Mouse (Mus musculus) liver, embryonic 11.5 days (tissue): ENCODE data around the gene Spryd3. TPM values are rescaled to one million over a fixed set of nuclear protein-coding genes. Genes with fewer than 3 reads are reported as not detected.

Experiments used
- ATAC-seq: fragments of 200-750 bp; cut with Nextera tagmentation; replicated peaks from 2 replicates; pipeline ENCODE4 v1.8.0; 2017; ENCODE audit warnings: moderate number of reproducible peaks, mild to moderate bottlenecking, moderate TSS enrichment, moderate library complexity; ENCODE audit not compliant: low FRiP score
- DNase-seq: peaks from one replicate; pipeline ENCODE4 v3.0.0-alpha.2; 2017; ENCODE audit warnings: low spot score
- H3K27ac ChIP-seq: fragments of 300-500 bp; sonication (generic); 2 replicates; pipeline ENCODE4 v1.5.1; 2014; ENCODE audit warnings: mild to moderate bottlenecking, low read depth, low read length, control low read depth
- H3K27me3 ChIP-seq: fragments of 300-500 bp; sonication (generic); replicated peaks from 2 replicates; pipeline ENCODE4 v1.6.1; 2014; ENCODE audit warnings: low read length, mixed read lengths; ENCODE audit not compliant: control insufficient read depth, insufficient read depth
- H3K36me3 ChIP-seq: fragments of 300-500 bp; sonication (generic); 2 replicates; pipeline ENCODE4 v1.6.1; 2014; ENCODE audit warnings: mild to moderate bottlenecking, low read length, moderate library complexity, mixed read lengths; ENCODE audit not compliant: control insufficient read depth, insufficient read depth
- H3K4me1 ChIP-seq: fragments of 300-500 bp; sonication (generic); replicated peaks from 2 replicates; pipeline ENCODE4 v1.6.1; 2014; ENCODE audit warnings: low read length, mixed read lengths; ENCODE audit not compliant: control insufficient read depth, insufficient read depth
- H3K4me2 ChIP-seq: fragments of 300-500 bp; sonication (generic); 2 replicates; pipeline ENCODE4 v1.6.1; 2014; ENCODE audit warnings: mild to moderate bottlenecking, control low read depth, moderate library complexity
- H3K4me3 ChIP-seq: fragments of 300-500 bp; sonication (generic); 2 replicates; pipeline ENCODE4 v1.5.1; 2014; ENCODE audit warnings: low read depth, low read length, control low read depth
- H3K9ac ChIP-seq: fragments of 300-500 bp; sonication (generic); 2 replicates; pipeline ENCODE4 v1.6.1; 2014; ENCODE audit warnings: low read depth, low read length, control low read depth
- H3K9me3 ChIP-seq: fragments of 300-500 bp; sonication (generic); 2 replicates; pipeline ENCODE4 v1.6.1; 2016; ENCODE audit warnings: low read length, inconsistent platforms, mixed read lengths; ENCODE audit not compliant: control insufficient read depth
- WGBS: fragments of 180-500 bp; shearing (Covaris S2); extraction: QIAGEN DNeasy Blood & Tissue Kit; methylation state at CpG from one replicate; pipeline ENCODE4 v1.1.7; 2014; 5-methylcytosine and 5-hydroxymethylcytosine counted together
- polyA plus RNA-seq: library from polyadenylated mRNA; unstranded; fragments of >200 nt; fragmentation: Nextera tagmentation; extraction: Ambion mirVana; gene quantifications from 2 replicates; pipeline ENCODE4 v1.2.1, GENCODE M21; 2014

Spryd3 gene
- polyA plus RNA-seq, 1 experiment from 2014 or later = 15.1 TPM

GRCm38 (mm10) chr15:102144274-102144711, 8.3 kb upstream of the Spryd3 start, which contains the start of gene Igfbp6:
Igfbp6 (plus strand) TSS chr15:102144362.
- DNase-seq (no peak), ATAC-seq (no peak)
- 17% methylated on average over 22 of the region's 22 CpGs for WGBS
- H3K36me3 ChIP-seq = no peaks in the 10 kb centered on the region
- no peak within 1 kb of the TSS for H3K9ac ChIP-seq
- peak within 1 kb of the TSS; percentile 54 for H3K4me2 ChIP-seq
- no peak within 1 kb of the TSS for H3K27ac ChIP-seq
- no peaks in the 10 kb centered on the region for H3K9me3 ChIP-seq
- peaks cover 17% of the 10 kb centered on the region for H3K4me1 ChIP-seq
- H3K27me3 ChIP-seq = peaks cover 32% of the 10 kb centered on the region
- peak within 1 kb of the TSS; percentile 27 for H3K4me3 ChIP-seq

- Histone ChIP-seq H3K4me2 (no peak overlapping the region), H3K9me3 (no peaks in the 10 kb centered on the region), H3K27ac (no peak overlapping the region), H3K27me3 (peaks cover 32% of the 10 kb centered on the region), H3K36me3 (no peaks in the 10 kb centered on the region), H3K4me3 (no peak overlapping the region), H3K4me1 (peaks cover 13% of the 10 kb centered on the region; the same call in 1 of the 2 replicates), H3K9ac (no peak overlapping the region)
- DNase-seq (no peak), ATAC-seq (no peak)
- WGBS = 59% methylated on average over 23 of the region's 23 CpGs
These were observed 7.2 kb upstream of the Spryd3 start for GRCm38 (mm10) chr15:102142914-102143912.

GRCm38 (mm10) chr15:102141120-102141519, 5.1 kb upstream of the Spryd3 start:
- Histone ChIP-seq H3K4me1 (peaks cover 17% of the 10 kb centered on the region), H3K4me3 (no peak overlapping the region), H3K27ac (no peak overlapping the region), H3K4me2 (no peak overlapping the region), H3K9me3 (no peaks in the 10 kb centered on the region), H3K27me3 (peaks cover 32% of the 10 kb centered on the region), H3K36me3 (no peaks in the 10 kb centered on the region), H3K9ac (no peak overlapping the region)
- 88% methylated on average over 5 of the region's 5 CpGs for WGBS
- ATAC-seq (no peak), DNase-seq (no peak)

- peak overlapping the region; percentile 82 for H3K27ac ChIP-seq
- peak; percentile 73 for ATAC-seq
These were observed 409 bp downstream of the Spryd3 start for GRCm38 (mm10) chr15:102135522-102136128.

GRCm38 (mm10) chr15:102134709-102135108, 1.3 kb downstream of the Spryd3 start:
- Histone ChIP-seq H3K27ac (peak overlapping the region; percentile 82; the same call in 1 of the 2 replicates), H3K9ac (no peak overlapping the region)
- 79% methylated on average over 2 of the region's 2 CpGs for WGBS

More at GRCm38 (mm10) chr15:102135522-102136128, 409 bp downstream of the Spryd3 start:
- H3K9ac ChIP-seq = peak overlapping the region; percentile 79
- peaks cover 18% of the 10 kb centered on the region for H3K4me1 ChIP-seq
- no peak for DNase-seq
- WGBS = 2% methylated on average over 35 of the region's 35 CpGs
- peak overlapping the region; percentile 97 for H3K4me2 ChIP-seq
- H3K27me3 ChIP-seq = no peaks in the 10 kb centered on the region
- peak overlapping the region; percentile 83 for H3K4me3 ChIP-seq
- no peaks in the 10 kb centered on the region for H3K9me3 ChIP-seq
- peaks cover 16% of the 10 kb centered on the region for H3K36me3 ChIP-seq

GRCm38 (mm10) chr15:102133314-102133713, 2.7 kb downstream of the Spryd3 start:
- 92% methylated on average over 9 of the region's 9 CpGs for WGBS
- H3K36me3 ChIP-seq = peaks cover 27% of the 10 kb centered on the region
- no peak for DNase-seq

More at GRCm38 (mm10) chr15:102134709-102135108, 1.3 kb downstream of the Spryd3 start:
- no peaks in the 10 kb centered on the region for H3K9me3 ChIP-seq
- no peak for DNase-seq
- peaks cover 18% of the 10 kb centered on the region for H3K4me1 ChIP-seq
- H3K36me3 ChIP-seq = peaks cover 21% of the 10 kb centered on the region
- no peaks in the 10 kb centered on the region for H3K27me3 ChIP-seq
- peak overlapping the region; percentile 97 for H3K4me2 ChIP-seq
- ATAC-seq = no peak
- peak overlapping the region; percentile 83 for H3K4me3 ChIP-seq

GRCm38 (mm10) chr15:102126303-102126702, 9.7 kb downstream of the Spryd3 start:
- H3K4me3 ChIP-seq = no peak overlapping the region
- 79% methylated on average over 2 of the region's 2 CpGs for WGBS
- H3K9me3 ChIP-seq = no peaks in the 10 kb centered on the region
- H3K36me3 ChIP-seq = peaks cover 39% of the 10 kb centered on the region; the same call in 1 of the 2 replicates
- H3K4me1 ChIP-seq = no peaks in the 10 kb centered on the region; the same call in 1 of the 2 replicates
- DNase-seq = no peak
- H3K4me2 ChIP-seq = no peak overlapping the region
- no peak overlapping the region for H3K9ac ChIP-seq
- H3K27me3 ChIP-seq = no peaks in the 10 kb centered on the region
- no peak for ATAC-seq
- H3K27ac ChIP-seq = no peak overlapping the region

More at GRCm38 (mm10) chr15:102133314-102133713, 2.7 kb downstream of the Spryd3 start:
- no peaks in the 10 kb centered on the region for H3K27me3 ChIP-seq
- H3K4me3 ChIP-seq = no peak overlapping the region
- no peak overlapping the region for H3K9ac ChIP-seq
- H3K27ac ChIP-seq = no peak overlapping the region
- H3K4me2 ChIP-seq = no peak overlapping the region
- no peaks in the 10 kb centered on the region for H3K9me3 ChIP-seq
- no peak for ATAC-seq
- peaks cover 18% of the 10 kb centered on the region for H3K4me1 ChIP-seq

GRCm38 (mm10) chr15:102120530-102120929, 15.5 kb downstream of the Spryd3 start:
- ATAC-seq (no peak), DNase-seq (no peak)
- Histone ChIP-seq H3K4me3 (no peak overlapping the region), H3K4me2 (no peak overlapping the region), H3K4me1 (peaks cover 3% of the 10 kb centered on the region; the same call in 1 of the 2 replicates), H3K9ac (no peak overlapping the region), H3K36me3 (peaks cover 30% of the 10 kb centered on the region), H3K9me3 (no peaks in the 10 kb centered on the region), H3K27ac (no peak overlapping the region), H3K27me3 (no peaks in the 10 kb centered on the region)
- WGBS = 81% methylated on average over 5 of the region's 5 CpGs
